Mouse (Mus musculus): ENCODE results near the gene Tmem120b. TPM values are rescaled to one million over a fixed set of nuclear protein-coding genes. Genes with fewer than 3 reads are reported as not detected.
"Not testable (repeated sequence)": the region's sequence is repeated elsewhere in the genome, so short reads cannot be mapped to it uniquely, and the experiment has no call there.

The Tmem120b gene
- total and polyA plus RNA-seq, 2 experiments from 2014 or later = 8.7 to 11.1 TPM

- Histone ChIP-seq H3K4me3 (ENCODE audit: low read depth, low read length) (peak overlapping the region; percentile 27), H3K9me3 (replicated peaks; ENCODE audit: control insufficient read depth, low read length) (no peaks in the 10 kb centered on the region), H3K4me2 (ENCODE audit: low read depth, low read length) (peak overlapping the region; percentile 45), H3K4me1 (ENCODE audit: control insufficient read depth, insufficient read depth) (0 out of 2 replicates have a peak, but pooled peaks cover 8% of the 10 kb centered on the region), H3K27me3 (ENCODE audit: control insufficient read depth, insufficient read depth, low read length) (no peaks in the 10 kb centered on the region), H3K9ac (replicated peaks; ENCODE audit: low read depth, low read length) (no peak overlapping the region; the same call in 1 of the 2 replicates), H3K27ac (ENCODE audit: low read depth) (peak overlapping the region; percentile 93), H3K36me3 (replicated peaks; ENCODE audit: control insufficient read depth, insufficient read depth, low read length) (no peaks in the 10 kb centered on the region)
- DNase-seq (ENCODE audit: low spot score) (peak; percentile 50), ATAC-seq (ENCODE audit: insufficient read depth, low read depth) (no peak)
- TF ChIP-seq CTCF (IDR thresholded peaks at IDR 0.05; ENCODE audit: low read depth) (no peak), EP300 (IDR thresholded peaks at IDR 0.05; ENCODE audit: low read depth) (0 out of 2 replicates have a peak, but pooled peaks have one; percentile 9)
- 53% methylated on average over 9 of the region's 9 CpGs for WGBS
Observed at GRCm38 (mm10) chr5:123060706-123061401, 7.4 kb upstream of the Tmem120b start.

GRCm38 (mm10) chr5:123061402-123061749 lies 6.8 kb upstream of the Tmem120b start:
- not testable (repeated sequence) for H3K27ac ChIP-seq (ENCODE audit: low read depth); H3K4me1 ChIP-seq (ENCODE audit: control insufficient read depth, insufficient read depth); H3K27me3 ChIP-seq (ENCODE audit: control insufficient read depth, insufficient read depth, low read length); H3K9me3 ChIP-seq (replicated peaks; ENCODE audit: control insufficient read depth, low read length); DNase-seq (ENCODE audit: low spot score); H3K36me3 ChIP-seq (replicated peaks; ENCODE audit: control insufficient read depth, insufficient read depth, low read length); H3K4me3 ChIP-seq (ENCODE audit: low read depth, low read length); H3K9ac ChIP-seq (replicated peaks; ENCODE audit: low read depth, low read length); H3K4me2 ChIP-seq (ENCODE audit: low read depth, low read length); ATAC-seq (ENCODE audit: insufficient read depth, low read depth)
- 74% methylated on average over 6 of the region's 6 CpGs for whole genome bisulfite sequencing

- H3K9ac ChIP-seq (replicated peaks; ENCODE audit: low read depth, low read length) = no peak overlapping the region
- ATAC-seq (ENCODE audit: insufficient read depth, low read depth) (no peak), DNase-seq (ENCODE audit: low spot score) (no peak)
- no peak overlapping the region for H3K27ac ChIP-seq (ENCODE audit: low read depth)
- H3K9me3 ChIP-seq (replicated peaks; ENCODE audit: control insufficient read depth, low read length) = no peaks in the 10 kb centered on the region
- 80% methylated on average over 3 of the region's 3 CpGs for WGBS
- H3K36me3 ChIP-seq (replicated peaks; ENCODE audit: control insufficient read depth, insufficient read depth, low read length) = no peaks in the 10 kb centered on the region
- H3K27me3 ChIP-seq (ENCODE audit: control insufficient read depth, insufficient read depth, low read length) = no peaks in the 10 kb centered on the region
- H3K4me1 ChIP-seq (ENCODE audit: control insufficient read depth, insufficient read depth) = 0 out of 2 replicates have a peak, but pooled peaks cover 9% of the 10 kb centered on the region
- no peak overlapping the region for H3K4me3 ChIP-seq (ENCODE audit: low read depth, low read length)
- TF ChIP-seq CTCF (IDR thresholded peaks at IDR 0.05; ENCODE audit: low read depth) (no peak), EP300 (IDR thresholded peaks at IDR 0.05; ENCODE audit: low read depth) (no peak)
- no peak overlapping the region for H3K4me2 ChIP-seq (ENCODE audit: low read depth, low read length)
Observed at GRCm38 (mm10) chr5:123063141-123063540, 5.1 kb upstream of the Tmem120b start.

GRCm38 (mm10) chr5:123064207-123064606 lies 4.0 kb upstream of the Tmem120b start:
- 29% methylated on average over 6 of the region's 6 CpGs for WGBS
- H3K4me2 ChIP-seq (ENCODE audit: low read depth, low read length) = no peak overlapping the region

GRCm38 (mm10) chr5:123067395-123067995 lies 720 bp upstream of the Tmem120b start:
- Histone ChIP-seq H3K4me2 (ENCODE audit: low read depth, low read length) (no peak overlapping the region), H3K9me3 (replicated peaks; ENCODE audit: control insufficient read depth, low read length) (no peaks in the 10 kb centered on the region), H3K36me3 (replicated peaks; ENCODE audit: control insufficient read depth, insufficient read depth, low read length) (no peaks in the 10 kb centered on the region), H3K9ac (replicated peaks; ENCODE audit: low read depth, low read length) (no peak overlapping the region), H3K4me3 (ENCODE audit: low read depth, low read length) (no peak overlapping the region), H3K4me1 (ENCODE audit: control insufficient read depth, insufficient read depth) (0 out of 2 replicates have a peak, but pooled peaks cover 6% of the 10 kb centered on the region), H3K27ac (ENCODE audit: low read depth) (peak overlapping the region; percentile 85), H3K27me3 (ENCODE audit: control insufficient read depth, insufficient read depth, low read length) (no peaks in the 10 kb centered on the region)
- DNase-seq (ENCODE audit: low spot score) = peak; percentile 94
- 8% methylated on average over 6 of the region's 6 CpGs for WGBS
- peak; percentile 52 for TF ChIP-seq CTCF (IDR thresholded peaks at IDR 0.05; ENCODE audit: low read depth)
- no peak; the same call in 1 of the 2 replicates for TF ChIP-seq EP300 (IDR thresholded peaks at IDR 0.05; ENCODE audit: low read depth)
- peak; percentile 93 for ATAC-seq (ENCODE audit: insufficient read depth, low read depth)

More at GRCm38 (mm10) chr5:123064207-123064606, 4.0 kb upstream of the Tmem120b start:
- Histone ChIP-seq H3K36me3 (replicated peaks; ENCODE audit: control insufficient read depth, insufficient read depth, low read length) (no peaks in the 10 kb centered on the region), H3K9ac (replicated peaks; ENCODE audit: low read depth, low read length) (no peak overlapping the region), H3K4me3 (ENCODE audit: low read depth, low read length) (no peak overlapping the region), H3K4me1 (ENCODE audit: control insufficient read depth, insufficient read depth) (0 out of 2 replicates have a peak, but pooled peaks cover 9% of the 10 kb centered on the region), H3K9me3 (replicated peaks; ENCODE audit: control insufficient read depth, low read length) (no peaks in the 10 kb centered on the region), H3K27me3 (ENCODE audit: control insufficient read depth, insufficient read depth, low read length) (no peaks in the 10 kb centered on the region), H3K27ac (ENCODE audit: low read depth) (no peak overlapping the region)
- TF ChIP-seq CTCF (IDR thresholded peaks at IDR 0.05; ENCODE audit: low read depth) (peak; percentile 52), EP300 (IDR thresholded peaks at IDR 0.05; ENCODE audit: low read depth) (no peak)
- DNase-seq (ENCODE audit: low spot score) (peak; percentile 84), ATAC-seq (ENCODE audit: insufficient read depth, low read depth) (no peak)
